In the genomic region with DNA sequence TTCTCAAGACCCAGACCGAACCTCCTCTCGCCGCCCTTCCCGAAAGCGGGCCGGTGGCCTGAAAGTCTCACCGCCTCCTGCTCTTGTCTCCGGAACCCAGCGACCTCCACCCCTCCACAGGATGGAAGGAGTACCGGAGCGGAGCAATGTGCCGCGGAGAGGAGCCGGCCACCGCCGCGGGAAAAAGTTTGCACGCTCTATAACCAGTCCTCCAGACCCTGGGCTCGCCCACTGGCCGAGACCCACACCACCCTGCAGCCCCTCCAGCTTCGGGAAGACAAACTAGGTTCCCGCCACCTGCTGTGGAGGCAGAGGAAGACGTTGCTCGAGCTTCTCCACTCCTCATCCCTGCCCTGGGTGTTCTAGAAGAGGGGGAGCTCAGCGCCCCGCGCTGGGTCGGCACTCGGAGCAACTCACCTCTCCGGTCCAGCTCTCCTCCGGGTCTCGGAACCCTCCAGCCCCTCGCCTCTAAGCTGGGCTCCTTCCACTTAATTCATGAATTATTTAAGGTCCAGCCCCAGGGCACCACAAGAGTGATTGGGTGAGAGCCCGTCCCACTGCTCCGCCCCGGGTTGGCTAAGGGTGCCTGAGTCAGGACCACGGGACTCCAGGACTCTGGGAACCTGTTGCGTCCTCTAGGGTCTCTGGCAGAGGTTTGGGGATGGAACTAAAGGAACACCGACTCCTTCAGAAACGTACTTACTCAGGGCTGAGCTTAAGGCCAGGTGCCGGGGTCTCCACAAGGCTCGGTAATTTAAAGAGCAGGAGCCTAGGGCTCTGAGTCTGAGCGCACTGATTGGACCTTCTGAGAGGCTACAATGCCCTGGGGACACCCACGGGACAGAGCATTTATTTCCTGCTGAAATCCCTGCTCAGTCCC, we compare ENCODE assay signal across 9 mouse cellular contexts. TPM values are rescaled to one million over a fixed set of nuclear protein-coding genes. Genes with fewer than 3 reads are reported as not detected.
DNase-seq lines count a peak whose midpoint lies in the region; ATAC-seq and TF ChIP-seq lines count a peak whose summit lies in the region.
"Had no signal": no experiment of that assay in that cellular context is flagged by ENCODE, and none has a peak within 500 bp of the region (broad histone marks: within the 10 kb centered on the region; RNA-seq: fewer than 3 reads in every experiment).

A gene (minus strand): TSS at position 802 of the 880 bp plus-strand sequence.

- peak within 1 kb of the TSS; percentile 97 for H3K4me2 ChIP-seq in forebrain, embryonic 16.5 days (ENCODE audit: low read length)
- peak within 1 kb of the TSS; percentile 85 for H3K4me2 ChIP-seq in hindbrain, postnatal 0 days (ENCODE audit: low read depth, low read length)
- H3K4me2 ChIP-seq in limb, embryonic 11.5 days (ENCODE audit: low read depth, severe bottlenecking) = peak within 1 kb of the TSS; percentile 83
- H3K4me2 ChIP-seq in midbrain, embryonic 12.5 days (replicated peaks) = peak within 1 kb of the TSS; percentile 83

- H3K36me3 ChIP-seq in forebrain, embryonic 16.5 days (ENCODE audit: control insufficient read depth, insufficient read depth) = no peaks in the 10 kb centered on the region
- H3K36me3 ChIP-seq in hindbrain, postnatal 0 days (ENCODE audit: insufficient read depth, low read length) = no peaks in the 10 kb centered on the region
- no peaks in the 10 kb centered on the region for H3K36me3 ChIP-seq in limb, embryonic 11.5 days (ENCODE audit: control insufficient read depth, insufficient read depth, low read length)
- H3K36me3 ChIP-seq in midbrain, embryonic 12.5 days = no peaks in the 10 kb centered on the region

- intact Hi-C loops in left cerebral cortex, postnatal 14 days (cut with DNase I) = loop anchor here (5.0 kb wide), 1 partner anchor 209 kb away; no protein-coding TSS in a partner anchor

- H3K4me1 ChIP-seq in cerebellum, adult 2 months (ENCODE audit: control insufficient read depth, insufficient read depth, low read length) = peaks cover 8% of the 10 kb centered on the region
- H3K4me1 ChIP-seq in forebrain, embryonic 16.5 days (replicated peaks; ENCODE audit: control insufficient read depth, insufficient read depth, low read length) = peaks cover 13% of the 10 kb centered on the region
- no peaks in the 10 kb centered on the region for H3K4me1 ChIP-seq in hindbrain, postnatal 0 days (ENCODE audit: insufficient read depth, low read length)
- H3K4me1 ChIP-seq in limb, embryonic 11.5 days (ENCODE audit: control insufficient read depth, insufficient read depth, low read length) = peaks cover 6% of the 10 kb centered on the region
- H3K4me1 ChIP-seq in midbrain, embryonic 12.5 days = peaks cover 40% of the 10 kb centered on the region

- peak within 1 kb of the TSS; percentile 75 for H3K27ac ChIP-seq in cerebellum, adult 2 months (ENCODE audit: insufficient read depth, low read length)
- peak within 1 kb of the TSS; percentile 77 for H3K27ac ChIP-seq in forebrain, embryonic 16.5 days (ENCODE audit: low read length)
- peak within 1 kb of the TSS; percentile 12; the same call in 1 of the 2 replicates for H3K27ac ChIP-seq in hindbrain, postnatal 0 days
- peak within 1 kb of the TSS; percentile 91 for H3K27ac ChIP-seq in limb, embryonic 11.5 days (replicated peaks; ENCODE audit: low read depth, low read length)
- H3K27ac ChIP-seq in midbrain, embryonic 12.5 days (replicated peaks) = peak within 1 kb of the TSS; percentile 94

- no peak for DNase-seq in left cerebral cortex, postnatal 14 days (ENCODE audit: low spot score in 2 of 2)
- no peak for DNase-seq in left cerebral cortex, adult 18-20 months (ENCODE audit: low spot score in 2 of 2)
- peak in 1 of 2 experiments; percentile 56 for DNase-seq in cerebellum, adult 2 months
- DNase-seq in hindbrain, postnatal 0 days (ENCODE audit: low spot score) = peak; percentile 26
- DNase-seq in limb, embryonic 11.5 days (ENCODE audit: low spot score) = peak; percentile 84

- TF ChIP-seq CTCF in cerebellum, adult 2 months (IDR thresholded peaks at IDR 0.05; ENCODE audit: borderline replicate concordance, insufficient read depth, low read depth, low read length) = no peak
- no peak for TF ChIP-seq CTCF in hindbrain, postnatal 0 days (IDR thresholded peaks at IDR 0.05; ENCODE audit: low read depth)

- no peaks in the 10 kb centered on the region for H3K9me3 ChIP-seq in forebrain, embryonic 16.5 days (ENCODE audit: control insufficient read depth, low read length)
- no peaks in the 10 kb centered on the region for H3K9me3 ChIP-seq in hindbrain, postnatal 0 days (ENCODE audit: low read length)
- H3K9me3 ChIP-seq in limb, embryonic 11.5 days (ENCODE audit: control insufficient read depth, low read length) = no peaks in the 10 kb centered on the region
- no peaks in the 10 kb centered on the region for H3K9me3 ChIP-seq in midbrain, embryonic 12.5 days

- WGBS in cerebellum, adult 2 months = 4% methylated on average over 44 of the region's 44 CpGs
- under 1% methylated on average over 44 of the region's 44 CpGs for WGBS in forebrain, embryonic 16.5 days
- WGBS in hindbrain, postnatal 0 days = 2% methylated on average over 43 of the region's 44 CpGs
- WGBS in limb, embryonic 11.5 days = 0% methylated on average over 44 of the region's 44 CpGs
- WGBS in midbrain, embryonic 12.5 days = under 1% methylated on average over 44 of the region's 44 CpGs

- H3K9ac ChIP-seq in forebrain, embryonic 16.5 days (replicated peaks; ENCODE audit: low read depth, low read length) = peak within 1 kb of the TSS; percentile 93
- H3K9ac ChIP-seq in hindbrain, postnatal 0 days (replicated peaks; ENCODE audit: low read length) = peak within 1 kb of the TSS; percentile 68
- H3K9ac ChIP-seq in limb, embryonic 11.5 days (ENCODE audit: low read length) = peak within 1 kb of the TSS; percentile 97
- H3K9ac ChIP-seq in midbrain, embryonic 12.5 days (replicated peaks) = peak within 1 kb of the TSS; percentile 89

- no peaks in the 10 kb centered on the region for H3K27me3 ChIP-seq in cerebellum, adult 2 months (ENCODE audit: control insufficient read depth, insufficient read depth, low read length)
- H3K27me3 ChIP-seq in forebrain, embryonic 16.5 days (replicated peaks; ENCODE audit: control insufficient read depth, insufficient read depth, low read length) = no peaks in the 10 kb centered on the region
- no peaks in the 10 kb centered on the region for H3K27me3 ChIP-seq in hindbrain, postnatal 0 days (ENCODE audit: insufficient read depth, low read length)
- H3K27me3 ChIP-seq in limb, embryonic 11.5 days (ENCODE audit: control insufficient read depth, insufficient read depth, low read length) = no peaks in the 10 kb centered on the region
- peaks cover 4% of the 10 kb centered on the region; the same call in 1 of the 2 replicates for H3K27me3 ChIP-seq in midbrain, embryonic 12.5 days

- H3K4me3 ChIP-seq in cerebellum, adult 2 months (replicated peaks; ENCODE audit: insufficient read depth, low read depth, low read length) = peak within 1 kb of the TSS; percentile 65
- H3K4me3 ChIP-seq in forebrain, embryonic 16.5 days (replicated peaks; ENCODE audit: low read length) = peak within 1 kb of the TSS; percentile 84
- peak within 1 kb of the TSS; percentile 51 for H3K4me3 ChIP-seq in hindbrain, postnatal 0 days (ENCODE audit: low read length)
- peak within 1 kb of the TSS; percentile 79 for H3K4me3 ChIP-seq in limb, embryonic 11.5 days (ENCODE audit: low read depth, low read length)
- peak within 1 kb of the TSS; percentile 74 for H3K4me3 ChIP-seq in midbrain, embryonic 12.5 days

- peak; percentile 65 for ATAC-seq in forebrain, embryonic 16.5 days
- ATAC-seq in hindbrain, postnatal 0 days = peak; percentile 67
- ATAC-seq in limb, embryonic 11.5 days (ENCODE audit: insufficient number of reproducible peaks, low FRiP score, low TSS enrichment, low read depth) = peak; percentile 77
- ATAC-seq in midbrain, embryonic 12.5 days (ENCODE audit: low FRiP score, low read depth) = peak; percentile 76
- ATAC-seq in inflammation-experienced regulatory T-cells, adult 6 months = no peak

- no peak for TF ChIP-seq POLR2A in cerebellum, adult 2 months (IDR thresholded peaks at IDR 0.05; ENCODE audit: borderline replicate concordance, insufficient read depth, low read length)

RNA-seq across cellular contexts. Expression of the gene that starts here (rescaled TPM):
- total RNA-seq in left cerebral cortex, postnatal 14 days (2021) = 10 to 100 TPM; 14.9 to 15.1 TPM
- 10 to 100 TPM in 1 of 2 experiments, 1 to 10 TPM in 1; 9.5 to 14.3 TPM for total RNA-seq in left cerebral cortex, adult 18-20 months (2021)
- polyA plus RNA-seq in cerebellum, adult 2 months (2012; rRNA removed) = 36.9 and 39.9 TPM in 2 replicates
- polyA plus RNA-seq in forebrain, embryonic 16.5 days (2015; fragmentation: Nextera tagmentation; extraction: Ambion mirVana) = 34.5 and 39.0 TPM in 2 replicates
- 22.6 and 27.4 TPM in 2 replicates for total RNA-seq in hindbrain, postnatal 0 days (2014; rRNA removed)
- 21.0 and 26.2 TPM in 2 replicates for polyA plus RNA-seq in hindbrain, postnatal 0 days (2015; fragmentation: Nextera tagmentation; extraction: Ambion mirVana)
- polyA plus RNA-seq in limb, embryonic 11.5 days (2014; fragmentation: Nextera tagmentation; extraction: Ambion mirVana) = 123 and 124 TPM in 2 replicates
- polyA plus RNA-seq in midbrain, embryonic 12.5 days (2016; fragmentation: Nextera tagmentation; extraction: Ambion mirVana) = 110 and 123 TPM in 2 replicates
- polyA plus RNA-seq in inflammation-experienced regulatory T-cells, adult 6 months (2017; shearing (Covaris generic)) = under 1 TPM in 1 of 3 experiments, not detected in 2; 0.58 TPM
- total RNA-seq: MEL had no signal

Comparison
In these comparisons a context has a peak if more than half of its experiments do, and no peak if none do; other contexts are left out.
1. RNA of the gene that starts here (polyA plus RNA-seq): 123 to 124 TPM in limb, embryonic 11.5 days, 110 to 123 TPM in midbrain, embryonic 12.5 days, 36.9 to 39.9 TPM in cerebellum, adult 2 months, 34.5 to 39.0 TPM in forebrain, embryonic 16.5 days and 21.0 to 26.2 TPM in hindbrain, postnatal 0 days; 0.58 TPM in inflammation-experienced regulatory T-cells, adult 6 months; every median in the first group is over 10 times any median in the second.
2. DNase-seq: peak in hindbrain, postnatal 0 days (single experiment) and limb, embryonic 11.5 days (single experiment); none in left cerebral cortex, postnatal 14 days (0 of 2) and left cerebral cortex, adult 18-20 months (0 of 2).
3. H3K27ac ChIP-seq: peak in every context shown above with its lines; median percentile 94 in midbrain, embryonic 12.5 days; 91 in limb, embryonic 11.5 days; 77 in forebrain, embryonic 16.5 days; 75 in cerebellum, adult 2 months; 12 in hindbrain, postnatal 0 days.
4. Peak in every context shown above with its lines, with median percentiles within 50 percentile points of each other: H3K4me3 ChIP-seq, H3K4me2 ChIP-seq and H3K9ac ChIP-seq.